Mouse (Mus musculus) c-Kit-positive CD71-positive TER-119-positive erythroid progenitor cells, embryonic 14.5 days (primary cell): ENCODE data around the gene Nfkbid.
A peak's percentile ranks its signal among the peaks of the same experiment; 100 is the strongest.

Experiments used
- DNase-seq: peaks from one replicate; pipeline ENCODE4 v3.0.0-alpha.2; 2013; ENCODE audit warnings: low spot score

Nfkbid gene

DNA sequence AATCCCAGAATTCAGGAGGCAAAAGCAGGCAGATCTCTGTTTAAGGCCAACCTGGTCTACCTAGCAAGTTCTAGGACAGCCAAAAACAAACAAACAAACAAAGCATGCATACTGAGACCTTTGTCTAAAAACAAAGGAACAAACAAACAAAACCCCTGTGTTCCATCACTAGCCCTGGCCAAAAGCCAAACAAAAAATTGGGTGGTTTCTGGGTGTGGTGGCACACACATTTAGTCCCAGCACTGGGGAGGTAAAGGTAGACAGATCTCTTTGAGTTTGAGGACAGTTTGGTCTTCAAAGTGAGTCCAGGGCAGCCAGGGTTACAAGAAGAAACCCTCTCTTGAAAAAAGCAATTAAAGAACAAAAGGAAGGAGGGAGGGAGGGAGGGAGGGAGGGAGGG, 7.8 kb downstream of the Nfkbid start:
- no peak for DNase-seq

DNA sequence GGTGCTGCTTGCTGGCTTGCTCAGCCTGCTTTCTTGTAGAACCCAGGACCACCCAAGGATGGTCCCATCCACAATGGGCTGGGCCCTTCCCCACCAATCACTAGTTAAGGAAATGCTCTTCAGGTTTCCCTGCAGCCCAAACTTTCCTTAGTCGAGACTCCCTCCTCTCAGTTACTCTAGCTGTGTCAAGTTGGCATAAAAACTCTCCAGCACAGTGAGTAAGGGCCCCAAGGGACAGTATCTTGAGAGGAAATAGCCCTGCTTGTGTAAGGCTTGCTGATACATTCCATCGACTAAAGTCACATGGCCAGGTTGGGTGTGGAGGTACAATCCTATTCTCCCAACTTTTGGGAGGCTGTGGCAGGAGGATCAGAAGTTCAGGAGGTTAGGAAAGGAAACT, 8.7 kb downstream of the Nfkbid start:
- DNase-seq: no peak

DNA sequence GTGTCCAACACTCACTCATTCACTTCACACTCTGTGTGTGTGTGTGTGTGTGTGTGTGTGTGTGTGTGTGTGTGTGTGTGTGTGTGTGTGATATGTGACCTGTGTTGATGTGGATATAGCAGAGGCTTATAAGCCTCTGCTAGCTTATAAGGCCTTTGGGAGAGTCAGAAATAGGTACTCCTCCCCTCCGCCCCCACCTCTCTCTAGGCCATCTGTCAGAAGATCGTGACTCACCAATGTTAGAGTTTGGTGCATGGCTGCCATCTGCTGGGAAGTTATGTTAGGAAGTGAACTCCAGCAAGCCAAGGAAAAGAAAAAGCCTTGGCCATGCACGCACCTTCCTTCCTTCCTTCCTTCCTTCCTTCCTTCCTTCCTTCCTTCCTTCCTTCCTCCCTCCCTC, 10.3 kb downstream of the Nfkbid start:
- DNase-seq: no peak

- peak; percentile 37 for DNase-seq
These were observed 12.7 kb downstream of the Nfkbid start for GRCm38 (mm10) chr7:30434238-30434637.

- no peak for DNase-seq
These were observed 13.2 kb downstream of the Nfkbid start for GRCm38 (mm10) chr7:30434701-30435100.

GRCm38 (mm10) chr7:30435156-30435555, 13.6 kb downstream of the Nfkbid start:
- no peak for DNase-seq

- DNase-seq: no peak
These were observed 15.3 kb downstream of the Nfkbid start for GRCm38 (mm10) chr7:30436879-30437278.

DNA sequence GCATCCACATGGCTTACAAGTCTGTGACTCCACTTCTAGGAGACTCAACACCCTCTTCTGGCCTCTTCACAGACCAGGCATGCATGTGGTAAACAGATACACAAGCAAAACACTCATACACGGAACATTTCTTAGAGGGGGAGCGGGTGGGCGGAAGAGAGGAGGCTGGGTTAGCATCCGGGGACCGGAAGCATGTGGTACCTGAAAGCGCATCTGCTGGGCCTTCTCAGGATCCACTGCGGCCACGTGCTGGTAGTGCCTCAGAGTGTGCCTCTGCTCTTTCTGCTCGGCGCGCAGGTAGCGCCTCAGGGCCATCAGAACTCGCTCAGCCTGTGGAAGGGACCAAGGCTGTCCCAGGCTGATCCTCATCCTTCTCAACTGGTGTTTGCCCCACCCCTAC, 18.2 kb downstream of the Nfkbid start:
- no peak for DNase-seq

DNA sequence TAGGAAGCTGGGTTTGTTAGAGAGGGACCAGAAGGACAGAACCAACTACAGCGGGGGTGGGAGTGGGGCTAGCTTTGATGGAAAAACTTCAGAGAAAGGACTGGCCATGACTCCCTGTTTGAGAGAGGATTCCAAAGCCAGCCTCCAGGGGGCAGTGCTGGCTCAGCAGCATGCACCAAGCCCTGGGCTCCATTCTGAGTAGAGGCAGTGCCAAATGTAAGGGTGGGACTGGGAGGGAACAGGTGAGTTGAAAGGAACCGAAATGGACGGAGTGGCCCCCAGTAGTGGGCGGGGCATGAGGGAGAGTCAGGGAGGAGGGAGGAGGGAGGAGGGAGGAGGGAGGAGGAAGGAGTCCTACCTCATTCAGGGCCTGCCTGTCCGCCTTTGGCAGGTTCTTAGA, 19.2 kb downstream of the Nfkbid start:
- no peak for DNase-seq

DNA sequence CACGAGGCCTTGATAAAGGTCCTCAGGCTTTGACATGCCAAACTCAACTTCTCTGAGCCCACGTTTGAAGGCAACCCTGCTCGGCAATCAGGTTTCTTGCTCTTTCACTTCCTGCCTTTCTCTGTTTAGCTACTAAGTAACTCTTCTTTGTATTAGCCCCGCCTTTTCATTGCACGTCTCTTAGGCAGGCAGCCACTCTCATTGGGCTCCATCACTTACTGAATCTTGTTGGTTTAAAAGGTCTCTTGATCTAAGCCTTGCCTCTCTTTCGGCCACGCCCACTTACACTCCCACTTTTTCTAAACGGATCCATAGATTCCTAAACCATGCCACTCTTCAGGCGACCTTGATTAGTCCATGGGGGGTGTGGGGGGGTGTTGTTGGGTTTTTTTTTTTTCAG, 22.2 kb downstream of the Nfkbid start:
- DNase-seq: no peak

DNA sequence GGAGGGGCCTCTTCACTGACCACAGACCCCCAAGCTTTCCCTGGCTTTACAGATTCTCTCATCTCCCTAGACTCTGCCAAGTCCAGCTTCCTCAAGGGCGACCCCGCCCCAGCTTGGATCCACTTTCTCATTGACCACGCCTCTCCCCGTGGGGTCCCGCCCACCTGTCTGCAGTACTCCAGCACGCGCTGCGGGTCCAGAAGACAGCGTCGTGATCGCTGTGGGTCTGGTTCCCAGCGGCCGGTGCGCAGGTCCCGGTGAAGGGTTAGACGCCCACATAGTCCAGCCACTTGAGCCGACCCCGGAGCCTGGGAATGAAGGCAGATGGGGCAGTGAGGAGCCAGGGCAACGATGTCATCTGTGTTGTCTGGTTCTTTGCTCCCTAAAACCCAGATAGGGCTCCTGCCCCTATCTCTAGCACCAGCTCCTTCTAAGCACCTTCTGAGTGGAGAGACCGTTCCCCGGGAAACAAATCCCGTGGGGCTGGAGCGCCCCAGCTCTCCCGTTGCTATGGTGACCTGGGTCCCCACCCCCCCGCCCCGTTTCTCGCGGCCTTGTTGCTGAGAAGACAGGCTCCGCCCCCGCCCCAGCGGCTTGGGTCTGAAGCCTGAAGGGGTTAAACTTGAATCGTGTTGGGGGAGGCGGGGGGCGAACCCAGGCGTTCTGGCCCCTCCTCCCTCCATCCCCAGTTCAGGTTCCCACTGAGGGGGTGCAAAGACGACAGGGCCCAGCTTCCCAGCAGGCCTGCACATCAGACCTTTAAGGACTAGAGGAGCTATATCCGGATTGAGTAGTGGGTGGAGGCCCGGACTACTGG, 22.8 kb downstream of the Nfkbid start:
- no peak for DNase-seq

GRCm38 (mm10) chr7:30444971-30445751, 23.6 kb downstream of the Nfkbid start, which contains the start of gene Aplp1:
Gene Aplp1, minus strand, starts transcription at chr7:30445535.
- DNase-seq: no peak

GRCm38 (mm10) chr7:30450241-30450640, 28.7 kb downstream of the Nfkbid start:
- DNase-seq: no peak

- DNase-seq: no peak
These were observed 31.8 kb downstream of the Nfkbid start for GRCm38 (mm10) chr7:30453327-30453726.

DNA sequence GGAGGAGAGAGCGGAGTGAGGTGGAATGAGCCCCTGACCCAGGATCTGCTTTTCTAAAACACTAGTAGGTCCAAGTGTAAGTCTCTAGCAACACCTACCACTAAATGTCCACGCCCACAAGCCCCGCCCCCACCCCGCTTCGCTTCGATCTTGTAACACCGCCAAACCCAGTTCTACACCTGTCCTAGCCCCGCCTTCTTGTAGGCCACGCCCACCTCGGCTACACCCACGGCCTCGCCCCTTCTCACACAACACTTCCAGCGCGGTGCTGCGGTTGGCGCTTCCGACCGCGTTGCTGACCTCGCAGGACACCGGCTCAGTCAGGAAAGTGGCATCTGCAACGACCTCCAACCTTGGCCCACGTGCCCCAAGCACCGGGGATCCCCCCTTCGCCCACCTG, 32.2 kb downstream of the Nfkbid start:
- DNase-seq: peak; percentile 37

- no peak for DNase-seq
These were observed 32.7 kb downstream of the Nfkbid start for GRCm38 (mm10) chr7:30454259-30454658.

GRCm38 (mm10) chr7:30456487-30456886, 35.0 kb downstream of the Nfkbid start:
- no peak for DNase-seq

DNA sequence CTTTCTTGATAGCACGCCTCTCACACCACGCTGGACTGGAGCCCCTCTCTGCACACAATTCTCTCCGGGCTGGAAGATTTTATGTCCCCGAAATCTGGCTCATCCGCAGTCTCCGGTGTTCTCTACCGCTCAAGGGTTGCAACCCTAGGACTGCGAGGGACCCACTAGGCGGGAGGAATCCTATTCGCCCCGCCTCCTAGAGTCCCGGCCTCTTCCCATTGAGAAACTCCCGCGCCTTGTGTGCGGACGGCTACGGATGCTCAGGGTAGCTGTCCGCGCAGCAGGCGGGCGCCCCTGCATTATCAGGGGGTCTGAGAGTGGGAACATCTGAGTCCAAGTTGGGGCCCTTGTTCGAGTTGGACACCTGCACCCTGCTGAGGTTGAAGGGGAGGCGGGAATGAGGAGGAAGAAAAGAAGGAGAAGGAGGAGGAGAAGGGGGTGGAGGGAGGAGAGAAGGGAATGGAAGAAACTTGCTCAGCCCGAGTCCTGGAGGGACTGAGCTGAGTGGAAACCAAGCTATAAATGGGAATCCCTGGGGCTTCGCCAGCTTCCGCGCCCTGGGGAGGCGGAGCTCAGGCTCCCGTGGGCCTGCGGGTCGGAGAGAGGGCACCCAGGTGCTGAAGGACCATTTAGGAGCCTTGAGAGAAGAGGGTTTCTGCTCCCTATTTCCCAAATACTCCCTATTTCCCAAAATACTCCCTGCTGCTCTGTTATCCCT, 35.5 kb downstream of the Nfkbid start:
- no peak for DNase-seq

GRCm38 (mm10) chr7:30457629-30458330, 36.2 kb downstream of the Nfkbid start, which contains the start of the genes Kirrel2 and Nphs1:
Gene Kirrel2, minus strand, starts transcription at chr7:30457690.
Gene Nphs1, plus strand, starts transcription at chr7:30458315.
- no peak for DNase-seq

- DNase-seq: no peak
These were observed 38.0 kb downstream of the Nfkbid start for GRCm38 (mm10) chr7:30459484-30459883.

DNA sequence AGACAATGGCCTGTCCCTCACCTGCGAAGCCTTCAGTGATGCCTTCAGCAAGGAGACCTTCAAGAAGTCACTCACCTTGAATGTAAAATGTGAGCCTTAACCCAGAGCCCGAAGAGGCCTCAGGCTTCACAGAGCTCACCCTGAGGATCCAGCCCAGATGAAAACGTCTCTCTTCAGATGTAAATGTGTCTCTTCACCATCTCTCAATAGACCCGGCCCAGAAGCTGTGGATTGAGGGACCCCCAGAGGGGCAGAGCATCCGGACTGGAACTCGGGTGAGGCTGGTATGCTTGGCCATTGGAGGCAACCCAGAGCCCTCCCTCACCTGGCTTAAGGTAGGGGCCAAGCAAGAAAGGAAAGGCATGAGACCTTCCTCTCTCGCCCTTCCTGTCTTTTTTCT, 42.0 kb downstream of the Nfkbid start:
- no peak for DNase-seq

DNA sequence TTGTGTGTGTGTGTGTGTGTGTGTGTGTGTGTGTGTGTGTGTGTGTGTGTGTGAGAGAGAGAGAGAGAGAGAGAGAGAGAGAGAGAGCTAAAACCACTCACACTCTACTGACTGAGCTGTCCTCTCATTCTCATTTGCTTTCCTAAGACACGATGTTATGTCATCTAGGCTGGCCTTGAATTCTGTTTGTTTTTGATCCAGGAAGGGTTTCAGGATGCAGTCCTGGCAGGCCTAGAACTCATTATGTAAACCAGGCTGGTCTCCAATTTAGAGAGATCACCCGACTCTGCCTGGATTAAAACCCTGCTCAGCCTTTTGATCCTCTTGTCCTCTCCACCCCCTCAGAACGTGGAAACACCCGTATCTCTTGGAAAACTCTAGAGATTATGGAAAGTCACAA, 42.5 kb downstream of the Nfkbid start:
- DNase-seq: no peak
